Mouse (Mus musculus): ENCODE data around the gene Prkce. TPM values are rescaled to one million over a fixed set of nuclear protein-coding genes. Genes with fewer than 3 reads are reported as not detected.

The Prkce gene
- polyA plus RNA-seq, 1 experiment from 2014 or later, result 1.9 TPM

DNA sequence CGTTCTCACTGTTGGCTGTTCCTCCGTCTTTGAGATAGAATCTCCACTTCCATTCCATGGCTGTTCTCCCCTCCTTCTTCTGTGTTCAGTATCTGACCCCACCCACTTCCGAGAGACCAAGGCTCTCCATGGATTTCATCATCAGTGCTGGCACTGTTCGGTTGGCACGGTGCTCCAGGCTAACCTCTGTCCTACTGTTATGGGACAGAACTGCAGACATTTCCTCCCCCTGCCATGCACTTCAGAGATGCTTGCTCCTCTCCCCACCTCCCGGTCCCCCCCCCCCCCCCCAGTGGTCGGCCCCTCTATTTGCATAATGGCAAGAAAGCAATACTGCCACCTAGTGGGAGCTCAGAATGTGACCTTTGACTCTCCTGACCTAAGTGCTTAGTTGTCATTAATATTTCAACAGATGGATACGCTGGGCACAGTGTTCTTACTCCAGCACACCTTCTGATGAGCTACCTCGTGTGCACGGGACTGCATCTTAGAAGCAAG, 125.7 kb downstream of the Prkce start:
- H3K27me3 ChIP-seq (replicated peaks), result 0 out of 2 replicates have a peak, but pooled peaks cover 3% of the 10 kb centered on the region
- 15% methylated on average over 9 of the region's 10 CpGs for WGBS (ENCODE audit: insufficient replicate concordance)
- H3K4me2 ChIP-seq, result peak overlapping the region; percentile 63
- no peaks in the 10 kb centered on the region for H3K36me3 ChIP-seq
- no peak overlapping the region for H3K27ac ChIP-seq
- peak; percentile 68 for ATAC-seq
- H3K9ac ChIP-seq, result no peak overlapping the region
- peaks cover 10% of the 10 kb centered on the region for H3K4me1 ChIP-seq
- H3K4me3 ChIP-seq, result peak overlapping the region; percentile 46
- no peaks in the 10 kb centered on the region for H3K9me3 ChIP-seq (replicated peaks)

- ATAC-seq, result no peak
- H3K4me2 ChIP-seq, result peak overlapping the region; percentile 75; the same call in 1 of the 2 replicates
- no peaks in the 10 kb centered on the region for H3K27me3 ChIP-seq (replicated peaks)
- WGBS (ENCODE audit: insufficient replicate concordance), result 66% methylated on average over 3 of the region's 3 CpGs
- no peak overlapping the region for H3K27ac ChIP-seq
- no peak overlapping the region for H3K9ac ChIP-seq
- peaks cover 51% of the 10 kb centered on the region for H3K4me1 ChIP-seq
- H3K4me3 ChIP-seq, result no peak overlapping the region
- H3K9me3 ChIP-seq (replicated peaks), result no peaks in the 10 kb centered on the region
- no peaks in the 10 kb centered on the region for H3K36me3 ChIP-seq
Observed at GRCm38 (mm10) chr17:86299576-86299975, 132.0 kb downstream of the Prkce start.

- no peaks in the 10 kb centered on the region for H3K9me3 ChIP-seq (replicated peaks)
- peaks cover 61% of the 10 kb centered on the region for H3K4me1 ChIP-seq
- no peaks in the 10 kb centered on the region for H3K36me3 ChIP-seq
- H3K4me2 ChIP-seq, result peak overlapping the region; percentile 75
- 4% methylated on average over 22 of the region's 22 CpGs for WGBS (ENCODE audit: insufficient replicate concordance)
- H3K9ac ChIP-seq, result peak overlapping the region; percentile 63
- H3K27ac ChIP-seq, result peak overlapping the region; percentile 93
- no peaks in the 10 kb centered on the region for H3K27me3 ChIP-seq (replicated peaks)
- peak; percentile 86 for ATAC-seq
- peak overlapping the region; percentile 52 for H3K4me3 ChIP-seq
Observed at GRCm38 (mm10) chr17:86300774-86301595, 133.4 kb downstream of the Prkce start.

DNA sequence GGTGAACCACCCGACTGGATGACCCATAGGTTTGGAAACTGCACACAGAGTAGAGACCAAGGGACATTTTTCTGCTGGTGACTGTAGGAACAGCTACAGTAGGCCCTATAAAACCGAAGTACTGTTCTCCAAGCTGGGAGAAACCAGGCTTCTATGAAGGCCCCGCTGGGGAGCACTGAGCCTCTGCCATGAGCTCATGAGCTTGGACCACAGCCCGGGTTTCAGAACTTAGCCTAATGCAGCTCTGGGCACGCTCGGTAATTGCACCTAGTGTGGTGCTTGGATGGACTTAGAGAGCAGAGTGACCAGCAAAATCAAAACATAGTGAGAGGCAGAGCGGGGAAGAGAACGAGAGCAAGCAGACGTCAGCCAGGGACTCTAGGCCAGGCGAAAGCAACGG, 134.7 kb downstream of the Prkce start:
- Histone ChIP-seq H3K9me3 (replicated peaks) (no peaks in the 10 kb centered on the region), H3K9ac (no peak overlapping the region), H3K4me2 (peak overlapping the region; percentile 75; the same call in 1 of the 2 replicates), H3K27me3 (replicated peaks) (no peaks in the 10 kb centered on the region), H3K27ac (peak overlapping the region; percentile 93), H3K36me3 (no peaks in the 10 kb centered on the region), H3K4me1 (peaks cover 61% of the 10 kb centered on the region), H3K4me3 (no peak overlapping the region)
- 79% methylated on average over 11 of the region's 11 CpGs for WGBS (ENCODE audit: insufficient replicate concordance)
- ATAC-seq, result no peak

GRCm38 (mm10) chr17:86302861-86303331, 135.3 kb downstream of the Prkce start:
- Histone ChIP-seq H3K27ac (peak overlapping the region; percentile 93), H3K4me3 (no peak overlapping the region), H3K4me2 (peak overlapping the region; percentile 17; the same call in 1 of the 2 replicates), H3K9ac (no peak overlapping the region), H3K27me3 (replicated peaks) (no peaks in the 10 kb centered on the region), H3K36me3 (no peaks in the 10 kb centered on the region), H3K9me3 (replicated peaks) (no peaks in the 10 kb centered on the region), H3K4me1 (peaks cover 61% of the 10 kb centered on the region)
- ATAC-seq, result no peak
- 42% methylated on average over 14 of the region's 14 CpGs for WGBS (ENCODE audit: insufficient replicate concordance)

DNA sequence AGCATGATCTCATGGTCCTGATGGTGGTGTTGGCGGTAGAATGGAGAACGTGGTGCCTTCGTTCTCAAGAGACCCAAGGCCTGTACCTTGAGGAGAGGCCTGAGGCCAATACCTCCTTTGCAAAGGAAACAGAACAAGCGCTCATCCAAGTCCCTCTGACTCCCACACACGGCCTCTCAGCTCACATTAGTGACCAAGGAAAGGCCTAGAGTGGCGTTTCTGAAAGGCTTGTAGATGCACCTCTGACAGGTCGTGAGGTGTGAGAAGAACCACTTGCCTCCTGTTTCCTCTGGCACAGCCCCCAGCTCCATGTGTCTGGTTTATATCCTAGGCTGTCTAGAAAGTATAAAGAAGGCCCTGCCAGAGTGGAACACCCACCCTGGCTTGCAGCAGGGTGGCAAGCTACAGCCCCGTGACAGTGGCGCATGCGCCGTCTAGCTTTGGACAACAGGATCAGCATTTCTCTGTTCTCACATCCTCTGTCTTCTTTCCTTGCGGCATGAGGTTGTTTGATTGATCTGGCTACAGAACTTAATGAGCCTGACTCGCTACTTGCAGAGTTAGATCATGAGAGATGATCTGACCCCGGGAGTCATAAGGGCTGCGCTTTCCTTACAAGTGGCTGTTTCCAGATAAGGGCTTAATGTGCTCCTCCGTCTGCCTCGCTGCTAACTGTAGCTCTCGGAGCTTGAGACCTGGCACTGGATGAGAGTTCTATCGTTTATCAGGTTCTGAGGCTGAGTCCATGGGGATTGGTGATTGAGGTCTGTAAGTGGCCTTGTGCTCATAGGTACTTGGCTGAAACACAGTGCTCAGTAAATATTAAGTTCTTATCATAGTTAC, 136.0 kb downstream of the Prkce start:
- Histone ChIP-seq H3K27ac (peak overlapping the region; percentile 76), H3K27me3 (replicated peaks) (no peaks in the 10 kb centered on the region), H3K36me3 (no peaks in the 10 kb centered on the region), H3K9ac (0 out of 2 replicates have a peak overlapping the region, but pooled peaks have one; percentile 6), H3K4me1 (peaks cover 61% of the 10 kb centered on the region), H3K9me3 (replicated peaks) (no peaks in the 10 kb centered on the region), H3K4me3 (no peak overlapping the region), H3K4me2 (peak overlapping the region; percentile 37)
- 47% methylated on average over 19 of the region's 19 CpGs for WGBS (ENCODE audit: insufficient replicate concordance)
- peak; percentile 77 for ATAC-seq

GRCm38 (mm10) chr17:86304923-86305630, 137.5 kb downstream of the Prkce start:
- H3K4me3 ChIP-seq, result no peak overlapping the region
- H3K27ac ChIP-seq, result no peak overlapping the region
- H3K4me2 ChIP-seq, result no peak overlapping the region
- H3K9ac ChIP-seq, result no peak overlapping the region
- no peak for ATAC-seq
- H3K36me3 ChIP-seq, result no peaks in the 10 kb centered on the region
- no peaks in the 10 kb centered on the region for H3K9me3 ChIP-seq (replicated peaks)
- H3K27me3 ChIP-seq (replicated peaks), result no peaks in the 10 kb centered on the region
- H3K4me1 ChIP-seq, result peaks cover 55% of the 10 kb centered on the region
- 81% methylated on average over 17 of the region's 17 CpGs for WGBS (ENCODE audit: insufficient replicate concordance)

DNA sequence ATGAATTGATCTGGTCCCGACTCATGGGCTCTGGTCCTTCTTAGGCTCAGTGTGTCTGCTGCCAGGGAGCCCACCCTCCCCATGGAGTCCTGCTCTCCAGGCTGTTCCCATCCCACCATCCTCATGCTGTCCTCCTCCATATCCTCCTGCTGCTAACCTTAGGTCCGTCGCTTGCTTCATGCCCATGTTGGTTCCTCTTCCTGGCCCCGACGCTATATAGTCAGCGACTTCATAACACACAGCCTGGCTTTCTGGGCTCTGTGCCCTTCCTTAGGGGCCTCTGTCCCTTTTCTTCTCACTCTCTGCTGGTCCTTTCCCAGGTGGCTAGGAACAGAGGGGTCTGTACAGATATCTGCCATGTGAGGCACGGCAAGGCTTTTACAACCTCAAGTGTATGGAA, 138.6 kb downstream of the Prkce start:
- H3K27me3 ChIP-seq (replicated peaks), result no peaks in the 10 kb centered on the region
- WGBS (ENCODE audit: insufficient replicate concordance), result 71% methylated on average over 7 of the region's 7 CpGs
- no peaks in the 10 kb centered on the region for H3K9me3 ChIP-seq (replicated peaks)
- no peak overlapping the region for H3K4me3 ChIP-seq
- H3K4me2 ChIP-seq, result no peak overlapping the region
- ATAC-seq, result no peak
- H3K9ac ChIP-seq, result no peak overlapping the region
- H3K36me3 ChIP-seq, result no peaks in the 10 kb centered on the region
- H3K27ac ChIP-seq, result no peak overlapping the region
- H3K4me1 ChIP-seq, result peaks cover 44% of the 10 kb centered on the region

GRCm38 (mm10) chr17:86313413-86314139, 146.0 kb downstream of the Prkce start:
- Histone ChIP-seq H3K27ac (peak overlapping the region; percentile 91), H3K36me3 (no peaks in the 10 kb centered on the region), H3K4me1 (peaks cover 37% of the 10 kb centered on the region), H3K4me3 (no peak overlapping the region), H3K27me3 (replicated peaks) (no peaks in the 10 kb centered on the region), H3K4me2 (peak overlapping the region; percentile 55), H3K9ac (peak overlapping the region; percentile 25; the same call in 1 of the 2 replicates), H3K9me3 (replicated peaks) (no peaks in the 10 kb centered on the region)
- peak; percentile 99 for ATAC-seq
- WGBS (ENCODE audit: insufficient replicate concordance), result 22% methylated on average over 8 of the region's 8 CpGs

DNA sequence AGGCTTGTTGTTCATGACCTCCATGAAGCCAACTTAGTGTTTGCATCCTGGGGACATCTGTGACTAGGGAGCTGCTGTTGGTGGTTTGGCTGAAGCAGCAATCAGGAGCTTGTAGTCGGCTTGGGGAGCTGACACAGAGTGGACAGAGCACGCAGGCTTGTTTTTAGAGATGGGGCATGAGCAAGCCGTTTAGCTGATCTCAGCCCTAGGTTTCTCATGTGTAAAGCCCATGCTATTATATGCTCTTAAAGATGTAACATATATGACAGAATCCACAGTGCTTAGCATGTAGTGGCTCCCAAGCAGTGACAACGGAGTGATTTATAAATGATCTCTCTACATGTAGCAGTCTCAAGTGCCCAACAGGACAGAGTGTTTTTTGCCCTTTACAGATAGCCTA, 148.3 kb downstream of the Prkce start:
- 79% methylated on average over 4 of the region's 4 CpGs for WGBS (ENCODE audit: insufficient replicate concordance)
- ATAC-seq, result no peak
- H3K9me3 ChIP-seq (replicated peaks), result no peaks in the 10 kb centered on the region

DNA sequence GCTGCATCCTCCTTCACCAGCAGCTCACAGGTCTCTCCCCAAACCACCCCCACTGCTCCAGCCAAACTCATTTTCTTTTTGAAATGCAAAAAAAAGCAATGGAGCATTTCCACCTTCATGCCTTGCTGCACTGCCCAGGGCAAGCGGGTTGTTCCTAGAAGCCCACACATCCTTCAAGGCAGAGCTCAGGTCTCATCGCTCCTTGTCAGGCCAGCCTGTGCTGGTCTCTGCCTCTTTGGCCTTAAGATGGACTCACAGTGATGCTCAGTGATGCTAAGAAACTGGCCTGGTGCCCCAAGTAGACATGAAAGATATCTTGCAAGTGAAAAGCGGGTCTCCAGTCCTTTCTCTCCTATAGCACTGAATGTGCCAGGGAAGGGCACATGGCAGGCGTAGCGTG, 149.2 kb downstream of the Prkce start:
- ATAC-seq, result no peak
- H3K9me3 ChIP-seq (replicated peaks), result no peaks in the 10 kb centered on the region
- no peaks in the 10 kb centered on the region; the same call in 1 of the 2 replicates for H3K27me3 ChIP-seq (replicated peaks)
- no peaks in the 10 kb centered on the region for H3K36me3 ChIP-seq
- no peak overlapping the region for H3K4me3 ChIP-seq
- peaks cover 37% of the 10 kb centered on the region for H3K4me1 ChIP-seq
- H3K9ac ChIP-seq, result no peak overlapping the region
- 81% methylated on average over 5 of the region's 5 CpGs for WGBS (ENCODE audit: insufficient replicate concordance)
- no peak overlapping the region for H3K27ac ChIP-seq
- H3K4me2 ChIP-seq, result no peak overlapping the region

More for the DNA sequence above, 148.3 kb downstream of the Prkce start:
- no peak overlapping the region for H3K9ac ChIP-seq
- H3K36me3 ChIP-seq, result no peaks in the 10 kb centered on the region
- no peak overlapping the region for H3K27ac ChIP-seq
- peaks cover 37% of the 10 kb centered on the region for H3K4me1 ChIP-seq
- no peak overlapping the region for H3K4me3 ChIP-seq
- no peak overlapping the region for H3K4me2 ChIP-seq
- no peaks in the 10 kb centered on the region; the same call in 1 of the 2 replicates for H3K27me3 ChIP-seq (replicated peaks)

Measured in liver, embryonic 12.5 days (tissue).